Mouse (Mus musculus): ENCODE data around the gene Gm9922. TPM values are rescaled to one million over a fixed set of nuclear protein-coding genes. Genes with fewer than 3 reads are reported as not detected.

The Gm9922 gene
- total RNA-seq, 1 experiment = 0.62 TPM

DNA sequence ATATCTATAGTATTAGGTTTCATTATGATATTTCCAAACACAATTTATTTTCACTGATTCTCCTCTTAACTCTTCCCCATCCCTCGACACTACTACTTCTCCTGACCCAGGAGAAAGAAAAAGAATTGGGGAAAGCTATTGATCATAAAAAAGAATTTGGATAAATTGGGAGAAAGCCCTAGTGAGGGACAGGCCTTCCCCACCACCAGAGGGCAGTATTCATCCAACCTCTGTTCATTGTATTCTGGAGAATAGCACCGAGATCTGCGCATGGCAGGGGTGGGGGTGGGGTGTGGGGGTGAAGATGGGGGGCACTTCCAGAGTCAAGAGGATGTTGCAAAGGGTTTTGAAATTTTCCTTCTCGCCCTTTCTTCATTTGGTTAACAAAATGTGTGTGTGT is 45.0 kb upstream of the Gm9922 start:
- Histone ChIP-seq H3K27ac (ENCODE audit: insufficient read depth, low read depth, low read length, poor library complexity, severe bottlenecking) (no peak overlapping the region), H3K36me3 (ENCODE audit: control insufficient read depth, insufficient read depth, low read length, poor library complexity, severe bottlenecking) (no peaks in the 10 kb centered on the region), H3K4me1 (ENCODE audit: control insufficient read depth in 2 of 2, insufficient read depth in 2 of 2, low read length in 2 of 2, poor library complexity in 1 of 2) (peaks cover 10 to 17% of the 10 kb centered on the region in 2 experiments), H3K9me3 (ENCODE audit: control insufficient read depth, insufficient read depth, low read depth, low read length) (no peaks in the 10 kb centered on the region), H3K9ac (ENCODE audit: insufficient read depth, low read depth, low read length, poor library complexity, severe bottlenecking) (no peak overlapping the region), H3K4me3 (ENCODE audit: insufficient read depth in 1 of 2, low read depth in 1 of 2, low read length in 2 of 2, poor library complexity in 1 of 2, severe bottlenecking in 1 of 2) (no peak overlapping the region)
- no peak for TF ChIP-seq CHD2 (IDR thresholded peaks at IDR 0.05; ENCODE audit: low read depth, low read length)
- TF ChIP-seq HCFC1 (IDR thresholded peaks at IDR 0.05; ENCODE audit: borderline replicate concordance, insufficient read depth, low read length) = no peak
- TF ChIP-seq ZC3H11A (IDR thresholded peaks at IDR 0.05; ENCODE audit: borderline replicate concordance, low read depth, low read length) = 0 out of 2 replicates have a peak, but pooled peaks have one; percentile 7
- in situ Hi-C loops (cut with MboI; ENCODE audit: low sequenced_read_pairs in 2 of 2, unreplicated experiment in 2 of 2) = loop anchor here in 1 of 2 experiments (25.0 kb wide), 1 partner anchor 738 kb away; no protein-coding TSS in a partner anchor
- DNase-seq (ENCODE audit: low read depth, low spot score) = no peak

DNA sequence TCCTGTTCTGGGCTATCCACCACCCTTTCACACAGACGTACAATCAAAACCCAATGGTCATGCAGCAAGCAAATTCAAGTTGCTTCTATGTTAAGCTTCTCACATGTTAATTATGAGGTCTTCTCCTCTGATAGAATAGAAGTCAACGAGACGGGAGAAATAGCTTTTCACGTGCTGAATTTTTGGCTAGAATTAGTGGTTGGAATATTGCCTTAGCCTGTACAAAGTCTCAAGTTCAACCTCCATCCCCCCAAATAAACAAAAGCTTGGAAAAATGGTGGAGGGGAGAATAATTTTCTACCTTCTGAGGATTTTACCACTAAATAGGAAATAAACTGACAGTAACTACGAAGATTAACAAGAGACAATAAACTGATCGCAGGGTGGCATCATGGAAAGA is 42.1 kb upstream of the Gm9922 start:
- DNase-seq (ENCODE audit: low read depth, low spot score) = no peak
- TF ChIP-seq CHD2 (IDR thresholded peaks at IDR 0.05; ENCODE audit: low read depth, low read length) (no peak), MAFK (IDR thresholded peaks at IDR 0.05; ENCODE audit: insufficient read depth, low read depth, low read length) (no peak), HCFC1 (IDR thresholded peaks at IDR 0.05; ENCODE audit: borderline replicate concordance, insufficient read depth, low read length) (no peak), ZC3H11A (IDR thresholded peaks at IDR 0.05; ENCODE audit: borderline replicate concordance, low read depth, low read length) (no peak), ZNF384 (IDR thresholded peaks at IDR 0.05; ENCODE audit: low read depth, low read length) (no peak)
- Histone ChIP-seq H3K9ac (ENCODE audit: insufficient read depth, low read depth, low read length, poor library complexity, severe bottlenecking) (no peak overlapping the region), H3K27ac (ENCODE audit: insufficient read depth, low read depth, low read length, poor library complexity, severe bottlenecking) (no peak overlapping the region), H3K9me3 (ENCODE audit: control insufficient read depth, insufficient read depth, low read depth, low read length) (no peaks in the 10 kb centered on the region), H3K4me1 (ENCODE audit: control insufficient read depth in 2 of 2, insufficient read depth in 2 of 2, low read length in 2 of 2, poor library complexity in 1 of 2) (peaks cover 6 to 8% of the 10 kb centered on the region in 2 experiments), H3K4me3 (ENCODE audit: insufficient read depth in 1 of 2, low read depth in 1 of 2, low read length in 2 of 2, poor library complexity in 1 of 2, severe bottlenecking in 1 of 2) (no peak overlapping the region), H3K36me3 (ENCODE audit: control insufficient read depth, insufficient read depth, low read length, poor library complexity, severe bottlenecking) (no peaks in the 10 kb centered on the region)
- in situ Hi-C loops (cut with MboI; ENCODE audit: low sequenced_read_pairs in 2 of 2, unreplicated experiment in 2 of 2) = no loop called here

DNA sequence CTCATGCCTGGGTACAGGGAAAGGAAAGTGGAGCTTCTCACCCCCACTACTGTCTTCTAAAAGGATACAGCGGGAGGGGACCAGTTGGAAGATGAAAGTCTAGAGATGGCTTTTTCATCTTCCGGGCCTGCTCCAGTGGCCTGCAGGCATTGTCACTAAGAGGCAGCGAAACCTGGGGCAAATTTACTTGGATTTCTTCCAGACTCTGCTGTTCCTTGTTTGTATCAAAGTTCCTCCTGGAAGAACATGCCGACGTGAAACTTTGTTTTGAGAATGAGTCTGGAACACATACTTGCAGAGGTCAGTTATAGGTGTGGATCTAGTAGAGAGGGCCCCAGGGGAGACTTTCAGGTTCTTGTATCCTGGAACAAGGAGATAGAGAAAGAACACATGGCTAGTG is 41.7 kb upstream of the Gm9922 start:
- Histone ChIP-seq H3K4me1 (ENCODE audit: control insufficient read depth in 2 of 2, insufficient read depth in 2 of 2, low read length in 2 of 2, poor library complexity in 1 of 2) (peaks cover 6 to 8% of the 10 kb centered on the region in 2 experiments), H3K9ac (ENCODE audit: insufficient read depth, low read depth, low read length, poor library complexity, severe bottlenecking) (no peak overlapping the region), H3K36me3 (ENCODE audit: control insufficient read depth, insufficient read depth, low read length, poor library complexity, severe bottlenecking) (no peaks in the 10 kb centered on the region), H3K27ac (ENCODE audit: insufficient read depth, low read depth, low read length, poor library complexity, severe bottlenecking) (no peak overlapping the region), H3K4me3 (ENCODE audit: insufficient read depth in 1 of 2, low read depth in 1 of 2, low read length in 2 of 2, poor library complexity in 1 of 2, severe bottlenecking in 1 of 2) (no peak overlapping the region), H3K9me3 (ENCODE audit: control insufficient read depth, insufficient read depth, low read depth, low read length) (no peaks in the 10 kb centered on the region)
- DNase-seq (ENCODE audit: low read depth, low spot score) = no peak
- TF ChIP-seq ZNF384 (IDR thresholded peaks at IDR 0.05; ENCODE audit: low read depth, low read length) (no peak), ZC3H11A (IDR thresholded peaks at IDR 0.05; ENCODE audit: borderline replicate concordance, low read depth, low read length) (no peak), MAFK (IDR thresholded peaks at IDR 0.05; ENCODE audit: insufficient read depth, low read depth, low read length) (no peak), CHD2 (IDR thresholded peaks at IDR 0.05; ENCODE audit: low read depth, low read length) (no peak), HCFC1 (IDR thresholded peaks at IDR 0.05; ENCODE audit: borderline replicate concordance, insufficient read depth, low read length) (no peak)
- in situ Hi-C loops (cut with MboI; ENCODE audit: low sequenced_read_pairs in 2 of 2, unreplicated experiment in 2 of 2) = no loop called here

DNA sequence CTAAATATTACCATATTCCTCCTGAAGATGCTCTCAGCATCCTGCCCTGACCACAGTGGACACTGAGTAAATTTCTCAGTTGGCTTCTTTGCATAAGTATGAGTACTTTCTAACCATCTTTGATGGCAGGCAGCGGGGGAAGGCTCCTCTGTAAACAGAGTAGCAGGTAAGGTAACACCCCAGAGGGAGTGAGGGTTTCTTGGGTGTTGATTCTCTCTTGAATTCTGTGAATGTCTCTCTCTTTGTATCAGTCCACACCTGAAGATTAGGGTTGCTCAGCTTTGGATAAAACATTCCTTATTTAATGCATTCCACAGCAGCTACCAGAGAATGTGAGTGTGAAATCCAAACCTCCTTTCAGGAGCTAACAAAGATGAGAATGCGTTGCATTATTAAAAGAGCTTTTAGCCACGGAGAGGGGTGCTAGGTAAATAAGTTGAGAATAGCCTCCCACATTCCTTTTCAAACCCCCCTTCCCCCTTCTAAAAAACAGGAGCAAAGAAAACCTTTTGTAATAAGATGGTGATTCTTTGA is 34.2 kb upstream of the Gm9922 start:
- in situ Hi-C loops (cut with MboI; ENCODE audit: low sequenced_read_pairs in 2 of 2, unreplicated experiment in 2 of 2) = no loop called here
- Histone ChIP-seq H3K4me3 (ENCODE audit: insufficient read depth in 1 of 2, low read depth in 1 of 2, low read length in 2 of 2, poor library complexity in 1 of 2, severe bottlenecking in 1 of 2) (no peak overlapping the region), H3K4me1 (ENCODE audit: control insufficient read depth in 2 of 2, insufficient read depth in 2 of 2, low read length in 2 of 2, poor library complexity in 1 of 2) (peaks cover 0 to 7% of the 10 kb centered on the region in 2 experiments; a peak in 2 of 4 replicates), H3K9me3 (ENCODE audit: control insufficient read depth, insufficient read depth, low read depth, low read length) (no peaks in the 10 kb centered on the region), H3K36me3 (ENCODE audit: control insufficient read depth, insufficient read depth, low read length, poor library complexity, severe bottlenecking) (no peaks in the 10 kb centered on the region), H3K9ac (ENCODE audit: insufficient read depth, low read depth, low read length, poor library complexity, severe bottlenecking) (no peak overlapping the region), H3K27ac (ENCODE audit: insufficient read depth, low read depth, low read length, poor library complexity, severe bottlenecking) (no peak overlapping the region)
- DNase-seq (ENCODE audit: low read depth, low spot score) = no peak
- TF ChIP-seq ZC3H11A (IDR thresholded peaks at IDR 0.05; ENCODE audit: borderline replicate concordance, low read depth, low read length) (no peak), MAFK (IDR thresholded peaks at IDR 0.05; ENCODE audit: insufficient read depth, low read depth, low read length) (no peak), ZNF384 (IDR thresholded peaks at IDR 0.05; ENCODE audit: low read depth, low read length) (no peak), HCFC1 (IDR thresholded peaks at IDR 0.05; ENCODE audit: borderline replicate concordance, insufficient read depth, low read length) (no peak), CHD2 (IDR thresholded peaks at IDR 0.05; ENCODE audit: low read depth, low read length) (no peak)

DNA sequence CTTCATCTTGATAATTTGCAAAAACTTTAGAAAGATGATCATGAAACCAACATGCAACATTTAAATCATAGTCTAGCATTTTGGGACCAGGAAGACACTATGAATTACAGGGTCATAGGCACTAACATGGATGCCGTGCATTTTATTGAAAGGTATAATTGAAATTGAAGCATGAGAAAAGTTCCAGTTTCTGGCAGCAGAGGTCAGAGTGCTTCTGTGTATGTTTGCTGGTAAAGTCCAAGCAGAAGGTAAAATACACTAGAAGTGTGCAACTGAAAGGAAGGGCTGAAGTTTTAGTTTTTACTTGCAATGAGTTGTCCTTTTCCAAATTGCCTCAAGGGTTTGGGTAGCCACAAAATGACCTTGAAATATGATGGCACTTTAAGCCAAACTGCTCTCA is 32.7 kb upstream of the Gm9922 start:
- no peak for DNase-seq (ENCODE audit: low read depth, low spot score)
- Histone ChIP-seq H3K27ac (ENCODE audit: insufficient read depth, low read depth, low read length, poor library complexity, severe bottlenecking) (no peak overlapping the region), H3K4me1 (ENCODE audit: control insufficient read depth in 2 of 2, insufficient read depth in 2 of 2, low read length in 2 of 2, poor library complexity in 1 of 2) (peaks cover 0 to 4% of the 10 kb centered on the region in 2 experiments; a peak in 1 of 4 replicates), H3K4me3 (ENCODE audit: insufficient read depth in 1 of 2, low read depth in 1 of 2, low read length in 2 of 2, poor library complexity in 1 of 2, severe bottlenecking in 1 of 2) (no peak overlapping the region), H3K36me3 (ENCODE audit: control insufficient read depth, insufficient read depth, low read length, poor library complexity, severe bottlenecking) (no peaks in the 10 kb centered on the region), H3K9ac (ENCODE audit: insufficient read depth, low read depth, low read length, poor library complexity, severe bottlenecking) (no peak overlapping the region), H3K9me3 (ENCODE audit: control insufficient read depth, insufficient read depth, low read depth, low read length) (no peaks in the 10 kb centered on the region)
- in situ Hi-C loops (cut with MboI; ENCODE audit: low sequenced_read_pairs in 2 of 2, unreplicated experiment in 2 of 2) = no loop called here
- TF ChIP-seq CHD2 (IDR thresholded peaks at IDR 0.05; ENCODE audit: low read depth, low read length) (no peak), HCFC1 (IDR thresholded peaks at IDR 0.05; ENCODE audit: borderline replicate concordance, insufficient read depth, low read length) (no peak), MAFK (IDR thresholded peaks at IDR 0.05; ENCODE audit: insufficient read depth, low read depth, low read length) (no peak), ZC3H11A (IDR thresholded peaks at IDR 0.05; ENCODE audit: borderline replicate concordance, low read depth, low read length) (no peak), ZNF384 (IDR thresholded peaks at IDR 0.05; ENCODE audit: low read depth, low read length) (no peak)
